Mouse (Mus musculus) spleen, adult 2 months (tissue): Measurements from ENCODE around the gene Chrm4.

Experiments used
- CTCF ChIP-seq: fragments of 200-500 bp; IDR thresholded peaks from 2 replicates; pipeline ENCODE4 v1.5.1; 2011; ENCODE audit warnings: mild to moderate bottlenecking, inconsistent platforms; ENCODE audit not compliant: insufficient read depth, insufficient read length, insufficient replicate concordance; ENCODE audit errors: extremely low read depth
- POLR2A ChIP-seq: fragments of 200-500 bp; IDR thresholded peaks from 2 replicates; pipeline ENCODE4 v1.6.1; 2011; ENCODE audit warnings: low read depth, low read length, inconsistent platforms

DNA sequence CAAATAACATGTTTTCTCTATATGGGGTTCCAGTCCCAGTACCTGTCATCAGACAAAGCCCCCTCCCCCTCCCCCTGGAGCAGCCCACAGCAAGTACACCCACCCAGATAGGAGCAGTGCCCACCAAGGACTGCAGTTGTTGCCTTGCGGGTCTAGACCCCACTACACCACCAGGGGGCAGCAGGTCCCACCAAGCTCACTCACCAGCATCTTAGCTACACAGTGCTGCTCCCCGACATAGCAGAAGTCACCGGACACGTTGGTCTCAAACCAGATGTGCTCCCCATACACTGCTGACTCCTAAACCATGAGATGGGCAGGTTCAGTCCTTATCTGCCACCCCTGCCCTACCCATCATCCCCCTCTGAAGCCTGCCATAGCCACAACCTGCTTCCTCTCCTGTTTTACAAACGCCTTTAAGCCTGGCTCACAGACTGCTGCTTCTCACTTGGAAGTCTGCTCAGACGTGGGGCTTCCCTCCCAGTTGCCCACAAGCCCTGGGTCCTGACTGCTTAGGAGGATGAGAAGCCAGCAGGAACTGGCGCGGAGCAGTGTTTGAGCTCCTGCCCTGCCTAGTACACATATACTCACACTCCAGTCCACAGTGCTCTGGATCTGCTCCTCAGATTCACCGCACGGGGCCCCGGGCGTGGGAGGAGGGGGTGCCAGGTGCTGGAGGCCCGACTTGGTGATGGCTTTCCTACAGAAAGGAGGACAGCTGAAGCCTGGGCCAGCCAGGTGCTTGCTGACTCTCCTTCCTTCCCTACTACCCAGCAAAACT, 17.3 kb downstream of the Chrm4 start:
- TF ChIP-seq POLR2A (no peak), CTCF (peak; percentile 89)
